Mouse (Mus musculus) layer of hippocampus, postnatal 25 days (tissue): ENCODE results near the gene Lhfpl3. TPM values are rescaled to one million over a fixed set of nuclear protein-coding genes. Genes with fewer than 3 reads are reported as not detected.
A peak's percentile ranks its signal among the peaks of the same experiment; 100 is the strongest.

ENCODE experiments used
- DNase-seq, 2 experiments: peaks; one replicate each; pipeline ENCODE4 v3.0.0; 2022; ENCODE audit warnings: mixed read lengths in 2 of 2, low spot score in 1 of 2; ENCODE audit errors: extremely low spot score in 1 of 2
- total RNA-seq, 2 experiments: library from RNA; stranded (reverse); gene quantifications; 2 replicates each; pipeline ENCODE4 v1.2.3; 2021

Gene Lhfpl3
- total RNA-seq, 2 experiments from 2014 or later: 14.9 to 16.2 TPM

GRCm38 (mm10) chr5:22917197-22917596 lies 171.3 kb downstream of the Lhfpl3 start:
- no peak for DNase-seq

- no peak for DNase-seq
Observed at GRCm38 (mm10) chr5:22926171-22926570, 180.3 kb downstream of the Lhfpl3 start.

GRCm38 (mm10) chr5:22928746-22929145 lies 182.9 kb downstream of the Lhfpl3 start:
- no peak for DNase-seq

DNA sequence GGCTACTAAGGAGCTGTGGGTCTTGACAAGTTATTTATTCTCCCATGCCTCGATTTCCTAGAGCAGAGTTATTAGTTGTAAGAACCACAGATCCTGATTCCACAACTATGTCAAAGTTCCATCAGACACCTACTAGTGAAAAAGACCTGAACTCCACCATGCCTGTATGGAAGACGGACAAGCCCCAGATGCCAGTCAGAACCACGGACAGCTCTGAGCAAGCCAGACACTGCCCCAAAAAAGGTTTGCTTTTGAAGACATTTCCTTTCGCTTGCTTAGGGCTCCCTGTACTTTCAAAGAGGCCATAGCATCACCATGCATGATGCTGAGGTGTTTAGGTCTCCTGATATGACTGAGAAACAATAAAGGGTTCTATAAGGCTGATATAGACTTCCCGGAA lies 197.4 kb downstream of the Lhfpl3 start:
- DNase-seq: no peak

DNA sequence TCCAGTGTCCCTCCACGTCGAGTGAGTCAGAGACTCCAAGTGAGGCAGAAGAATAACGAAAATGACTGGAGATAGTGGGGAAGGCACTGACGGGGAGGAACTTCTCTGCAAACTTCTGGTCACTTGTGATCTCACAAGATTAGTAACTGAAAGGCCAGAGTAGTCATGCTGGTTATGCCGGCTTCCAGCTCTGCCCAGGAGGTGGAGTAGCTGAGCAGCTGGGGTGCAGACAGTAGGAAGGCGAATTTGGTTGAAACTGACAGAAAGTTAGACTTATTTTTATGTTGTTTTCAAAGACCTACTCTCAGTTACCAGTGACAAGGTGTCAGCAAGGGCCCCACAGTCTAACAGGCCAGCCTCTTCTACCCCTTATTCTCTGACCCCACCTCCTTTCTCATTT lies 217.4 kb downstream of the Lhfpl3 start:
- no peak for DNase-seq

- DNase-seq: no peak
Observed at GRCm38 (mm10) chr5:22986771-22987170, 240.9 kb downstream of the Lhfpl3 start.

- DNase-seq: no peak
Observed at GRCm38 (mm10) chr5:22999811-23000210, 254.0 kb downstream of the Lhfpl3 start.

DNA sequence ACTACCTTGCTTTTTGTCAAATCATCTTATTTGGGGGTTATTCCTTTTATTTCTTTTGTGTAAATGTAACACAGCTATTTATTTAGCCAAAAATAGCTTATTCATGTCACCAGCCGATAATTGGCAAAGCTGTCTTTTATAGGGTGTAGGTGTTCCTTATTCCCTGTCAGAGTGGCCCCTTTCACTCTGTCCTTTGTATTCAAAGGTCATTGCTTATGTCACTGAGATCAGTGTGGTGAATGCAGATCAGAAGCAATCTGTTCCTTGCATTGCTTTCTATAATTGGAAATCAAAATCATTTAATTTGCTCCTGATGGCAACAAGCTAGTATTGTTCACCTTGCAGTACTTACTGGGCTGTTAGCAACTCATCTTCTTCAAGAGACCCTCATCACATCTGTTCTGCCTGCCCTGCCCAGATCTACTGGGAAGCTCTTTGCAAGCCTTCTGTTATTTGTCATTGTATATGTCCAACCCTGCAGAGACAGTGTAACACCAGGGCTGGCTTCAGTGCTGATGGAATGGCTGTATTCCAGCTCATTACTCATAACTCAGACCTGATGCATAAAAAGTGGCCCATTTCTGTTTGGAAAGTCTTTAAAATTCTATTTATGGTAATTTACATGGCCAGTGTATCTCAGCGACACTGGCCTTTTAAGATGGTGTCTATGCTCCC lies 257.4 kb downstream of the Lhfpl3 start:
- DNase-seq: no peak

- DNase-seq: no peak
Observed at GRCm38 (mm10) chr5:23006207-23006606, 260.3 kb downstream of the Lhfpl3 start.

DNA sequence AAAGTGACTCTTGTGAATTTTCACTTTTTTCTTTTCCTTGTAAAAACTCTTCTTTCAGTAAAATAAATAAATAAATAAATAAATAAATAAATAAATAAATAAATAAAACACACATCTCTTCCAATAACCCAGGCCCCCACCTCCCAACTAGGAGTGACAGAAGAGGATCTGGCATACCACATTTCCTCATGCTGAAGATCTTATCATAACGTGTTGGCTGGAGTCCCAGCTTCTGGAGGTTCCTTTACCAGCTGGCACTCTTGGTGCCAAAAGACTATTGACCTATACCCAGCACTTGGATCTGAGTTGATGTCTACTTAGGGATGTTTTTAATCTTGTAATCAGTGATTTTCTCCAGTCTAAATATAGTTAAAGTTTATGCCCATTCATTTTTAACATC lies 264.6 kb downstream of the Lhfpl3 start:
- no peak for DNase-seq

DNA sequence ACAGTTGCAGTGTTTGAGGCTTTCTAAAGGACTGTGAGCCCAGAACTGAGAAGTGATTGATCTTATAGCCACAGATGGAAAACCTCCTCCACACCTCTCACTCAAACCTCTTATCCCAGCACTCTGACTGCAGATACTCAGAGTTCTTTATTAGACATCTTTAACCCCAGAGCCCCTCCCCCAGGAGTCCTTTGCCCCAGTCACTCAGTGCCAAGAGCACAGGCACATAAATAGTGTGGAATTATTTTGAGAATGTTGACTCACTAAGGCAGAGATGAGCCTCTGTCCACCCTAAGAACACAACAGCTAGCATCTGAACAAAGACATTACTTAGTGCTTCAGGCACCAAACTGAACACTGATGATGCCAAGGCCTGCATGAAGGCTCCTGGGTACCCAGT lies 268.1 kb downstream of the Lhfpl3 start:
- DNase-seq: no peak

GRCm38 (mm10) chr5:23015587-23016335 lies 269.9 kb downstream of the Lhfpl3 start:
- no peak for DNase-seq

GRCm38 (mm10) chr5:23034944-23035726 lies 289.3 kb downstream of the Lhfpl3 start:
- DNase-seq: peak in 1 of 2 experiments; percentile 7

DNA sequence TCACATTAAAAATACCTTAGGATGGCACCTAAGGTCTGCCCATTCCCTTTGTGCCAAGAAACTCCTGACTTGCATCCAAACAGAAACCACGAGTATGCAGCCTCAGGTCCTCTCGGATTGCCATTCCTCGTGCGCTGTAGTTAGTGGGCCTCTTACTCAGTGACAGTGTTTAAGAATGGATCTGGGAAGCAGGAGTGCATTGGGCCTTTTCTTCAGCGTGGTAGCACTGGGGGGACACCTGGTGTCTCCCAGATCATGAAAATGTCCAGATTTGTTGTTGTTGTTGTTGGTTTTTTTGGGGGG lies 289.8 kb downstream of the Lhfpl3 start:
- no peak for DNase-seq

GRCm38 (mm10) chr5:23040429-23040828 lies 294.6 kb downstream of the Lhfpl3 start:
- no peak for DNase-seq

DNA sequence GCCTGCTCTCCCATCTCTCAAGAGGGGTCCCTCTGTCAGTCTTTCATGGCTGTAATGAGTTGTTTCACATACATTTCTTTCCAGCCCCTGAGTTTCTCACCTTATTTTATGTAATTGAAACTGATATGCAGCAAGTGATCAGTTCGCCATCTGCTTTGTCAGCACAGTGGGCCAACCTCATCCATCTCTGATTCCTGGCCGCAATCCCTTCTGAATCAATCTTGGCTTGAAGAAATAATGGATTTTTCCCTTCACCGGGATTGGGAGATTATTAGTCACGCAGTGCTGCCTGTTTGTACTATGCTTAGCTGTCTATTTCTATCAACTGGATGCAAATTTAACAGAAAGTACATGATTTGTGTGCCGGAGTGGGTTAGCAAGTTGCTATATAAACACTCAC lies 297.0 kb downstream of the Lhfpl3 start:
- no peak for DNase-seq

DNA sequence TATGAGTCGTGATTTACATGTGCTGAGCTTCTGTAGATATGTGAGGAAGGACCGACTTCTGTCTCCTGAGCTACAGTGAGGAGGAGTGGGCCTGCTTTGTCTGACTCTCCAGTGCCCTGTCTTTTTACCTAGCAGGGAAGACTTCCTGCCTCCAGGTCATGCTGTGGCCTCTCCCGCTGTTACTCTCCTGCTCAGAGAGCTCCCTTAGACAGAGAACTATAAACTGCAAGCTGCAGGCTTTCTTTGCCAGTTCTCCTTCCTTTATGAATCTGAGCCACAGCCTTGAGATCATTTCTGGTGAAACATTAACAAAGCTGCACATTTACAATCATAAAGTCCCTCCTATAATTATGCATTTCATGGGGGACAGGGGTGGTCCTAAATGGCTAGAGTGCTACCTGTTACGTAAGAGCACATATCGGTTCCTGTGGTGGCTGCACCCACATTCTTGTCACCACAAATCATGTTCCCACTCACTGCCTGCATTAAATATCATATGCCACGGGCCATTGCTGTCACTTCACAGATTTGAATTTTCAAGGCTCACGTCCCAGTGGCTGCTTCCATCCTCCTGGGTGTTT lies 303.3 kb downstream of the Lhfpl3 start:
- DNase-seq: no peak

DNA sequence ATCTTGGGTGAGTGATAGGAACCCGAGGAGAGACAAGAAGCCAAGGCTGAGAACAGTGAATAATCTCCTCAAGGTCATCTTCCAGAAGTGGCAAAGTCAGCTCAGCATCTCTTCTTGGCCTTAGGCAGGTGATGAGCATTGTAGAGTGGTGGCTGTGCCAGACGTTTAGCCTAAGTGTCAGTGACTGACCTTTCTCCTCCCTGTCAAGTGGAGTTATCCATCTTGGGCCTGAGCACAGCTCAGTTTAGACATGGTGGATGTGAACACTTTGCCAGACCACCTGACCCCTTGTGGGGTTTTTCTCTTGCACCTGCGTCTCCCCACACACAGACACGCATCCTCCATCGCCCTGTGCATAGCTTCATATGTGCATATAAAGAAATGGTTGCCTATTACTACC lies 305.6 kb downstream of the Lhfpl3 start:
- no peak for DNase-seq

- DNase-seq: no peak
Observed at GRCm38 (mm10) chr5:23094894-23095293, 349.0 kb downstream of the Lhfpl3 start.

- DNase-seq: no peak
Observed at GRCm38 (mm10) chr5:23106536-23106935, 360.7 kb downstream of the Lhfpl3 start.

- DNase-seq: no peak
Observed at GRCm38 (mm10) chr5:23111307-23111706, 365.4 kb downstream of the Lhfpl3 start.
